Mouse (Mus musculus) bone marrow macrophage, adult 2 months (primary cell): ENCODE data around the gene Camk1d. TPM values are rescaled to one million over a fixed set of nuclear protein-coding genes. Genes with fewer than 3 reads are reported as not detected.
A peak's percentile ranks its signal among the peaks of the same experiment; 100 is the strongest.

Source experiments
- H3K27ac ChIP-seq: 2 replicates; pipeline ENCODE4 v1.5.1; 2012; ENCODE audit warnings: low read depth, low read length; ENCODE audit not compliant: insufficient read depth
- H3K4me1 ChIP-seq: 2 replicates; pipeline ENCODE4 v1.6.1; 2012; ENCODE audit warnings: low read length; ENCODE audit not compliant: control insufficient read depth, insufficient read depth
- H3K4me3 ChIP-seq: 2 replicates; pipeline ENCODE4 v1.5.1; 2012; ENCODE audit warnings: mild to moderate bottlenecking, low read length, moderate library complexity; ENCODE audit not compliant: insufficient read depth
- CTCF ChIP-seq: IDR thresholded peaks from 2 replicates; pipeline ENCODE4 v1.5.1; 2012; ENCODE audit warnings: low read depth, mild to moderate bottlenecking, low read length, moderate library complexity
- POLR2A ChIP-seq: IDR thresholded peaks from 2 replicates; pipeline ENCODE4 v1.6.1; 2012; ENCODE audit warnings: mild to moderate bottlenecking, low read depth, low read length, borderline replicate concordance
- polyA plus RNA-seq: library from polyadenylated mRNA; stranded (reverse); fragments of >200 nt; gene quantifications from 2 replicates; pipeline ENCODE4 v1.2.4, GENCODE M21; 2012; ENCODE audit not compliant: missing spikeins, insufficient read depth, insufficient read length

Camk1d gene
- polyA plus RNA-seq, 1 experiment = 62.0 TPM

DNA sequence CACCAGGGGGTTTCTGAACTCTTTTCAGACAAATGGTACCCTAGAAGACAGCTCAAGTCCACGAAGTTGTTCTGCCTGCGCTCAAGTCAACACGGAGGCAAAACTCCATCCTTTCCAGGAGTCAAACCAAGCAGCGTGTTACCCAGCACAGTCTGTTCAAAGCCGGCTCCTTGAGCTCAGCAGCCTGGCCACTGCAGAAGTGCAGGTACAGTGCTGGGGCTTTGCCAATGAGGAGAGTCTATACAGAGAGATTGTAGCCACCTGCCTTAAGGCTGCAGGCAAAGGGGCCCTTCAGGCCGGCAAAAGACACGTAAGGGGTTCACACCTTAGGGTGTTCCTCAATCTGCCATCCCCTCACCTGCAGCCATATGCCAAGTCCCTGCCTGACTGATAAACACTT, 2.1 kb downstream of the Camk1d start:
- peaks cover 40% of the 10 kb centered on the region for H3K4me1 ChIP-seq
- H3K4me3 ChIP-seq = no peak overlapping the region
- no peak overlapping the region for H3K27ac ChIP-seq
- TF ChIP-seq POLR2A (no peak), CTCF (no peak)

DNA sequence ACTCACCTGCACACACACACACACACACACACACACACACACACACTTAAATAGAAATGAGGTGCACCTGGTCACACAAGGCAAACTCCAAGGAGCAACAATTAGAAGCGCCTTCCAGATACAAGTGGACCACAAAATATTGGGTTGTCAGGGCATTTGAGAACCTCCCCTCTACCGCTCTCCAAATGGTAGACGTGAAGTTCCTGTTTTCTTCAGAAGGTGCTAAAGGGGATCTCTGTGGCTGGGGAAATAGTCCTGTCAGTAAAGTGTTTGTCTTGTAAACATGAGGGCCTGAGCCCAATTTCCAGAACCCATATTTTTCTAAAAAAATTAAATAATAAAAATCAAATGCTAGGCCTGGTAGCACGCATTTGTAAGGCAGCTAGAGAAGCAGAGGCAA, 4.4 kb downstream of the Camk1d start:
- no peak for TF ChIP-seq CTCF
- no peak for TF ChIP-seq POLR2A
- peaks cover 51% of the 10 kb centered on the region for H3K4me1 ChIP-seq
- H3K27ac ChIP-seq = no peak overlapping the region

DNA sequence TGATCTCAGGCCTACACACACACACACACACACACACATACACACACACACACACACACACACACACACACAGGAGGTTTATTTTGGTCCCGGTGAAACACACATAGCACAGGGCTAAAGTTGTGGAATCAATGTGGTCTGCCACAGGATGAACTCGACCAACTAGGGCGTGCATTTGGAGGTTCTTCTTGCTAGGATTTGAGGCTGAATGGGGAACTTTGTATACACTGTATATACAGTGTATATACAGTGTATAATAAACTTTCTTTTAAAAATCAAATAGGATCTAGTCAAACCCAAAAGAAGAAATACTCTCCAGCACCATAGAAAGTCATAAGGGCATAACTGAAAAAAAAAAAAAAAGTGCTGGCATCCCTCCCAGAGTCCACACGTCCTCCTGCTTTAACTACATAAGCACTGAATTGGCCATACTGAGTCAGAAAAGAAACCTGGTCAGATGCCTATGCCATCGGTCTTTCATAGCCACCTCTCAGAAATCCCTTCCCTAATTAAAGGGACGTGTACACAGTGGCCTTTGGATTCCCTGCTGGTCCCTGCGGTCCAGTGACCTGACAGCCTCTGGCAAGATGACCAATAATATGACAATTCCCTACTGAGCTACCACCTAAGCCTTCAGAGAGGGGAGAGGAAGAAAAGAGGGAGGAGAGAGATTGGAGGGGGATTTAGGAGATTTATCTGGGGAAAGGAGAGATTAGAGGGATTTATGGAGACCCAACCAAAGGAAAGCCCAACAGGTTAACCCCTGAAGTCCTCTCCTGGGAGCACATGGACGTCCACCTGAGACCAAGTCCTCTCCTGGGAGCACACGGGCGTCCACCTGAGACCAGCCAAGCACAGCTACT, 6.2 kb downstream of the Camk1d start:
- H3K4me1 ChIP-seq = peaks cover 67% of the 10 kb centered on the region
- no peak overlapping the region for H3K27ac ChIP-seq
- no peak overlapping the region for H3K4me3 ChIP-seq
- TF ChIP-seq POLR2A (no peak), CTCF (no peak)

More for the DNA sequence above, 4.4 kb downstream of the Camk1d start:
- no peak overlapping the region for H3K4me3 ChIP-seq

DNA sequence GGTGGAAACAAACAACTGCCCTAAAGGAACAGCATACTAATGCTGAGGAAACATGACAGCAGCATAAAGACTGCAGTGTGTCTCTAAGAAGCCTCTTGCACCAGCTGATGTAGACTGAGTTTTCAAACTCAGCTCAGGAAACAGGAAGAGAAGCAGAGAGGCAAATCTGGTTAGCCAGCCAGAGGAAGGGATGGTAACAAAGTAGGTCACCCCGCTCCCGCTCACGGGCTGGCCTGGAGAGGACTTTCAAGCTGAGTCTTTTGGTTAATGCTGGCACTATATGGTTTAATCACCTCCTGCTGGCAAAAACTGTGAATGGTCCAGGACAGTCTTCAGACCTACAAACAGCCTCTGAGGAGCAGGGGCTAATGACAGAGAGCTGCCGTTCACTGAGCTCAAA, 7.7 kb downstream of the Camk1d start:
- H3K4me1 ChIP-seq = peaks cover 62% of the 10 kb centered on the region
- H3K4me3 ChIP-seq = no peak overlapping the region
- H3K27ac ChIP-seq = 0 out of 2 replicates have a peak overlapping the region, but pooled peaks have one; percentile 10
- no peak for TF ChIP-seq POLR2A
- TF ChIP-seq CTCF = no peak

DNA sequence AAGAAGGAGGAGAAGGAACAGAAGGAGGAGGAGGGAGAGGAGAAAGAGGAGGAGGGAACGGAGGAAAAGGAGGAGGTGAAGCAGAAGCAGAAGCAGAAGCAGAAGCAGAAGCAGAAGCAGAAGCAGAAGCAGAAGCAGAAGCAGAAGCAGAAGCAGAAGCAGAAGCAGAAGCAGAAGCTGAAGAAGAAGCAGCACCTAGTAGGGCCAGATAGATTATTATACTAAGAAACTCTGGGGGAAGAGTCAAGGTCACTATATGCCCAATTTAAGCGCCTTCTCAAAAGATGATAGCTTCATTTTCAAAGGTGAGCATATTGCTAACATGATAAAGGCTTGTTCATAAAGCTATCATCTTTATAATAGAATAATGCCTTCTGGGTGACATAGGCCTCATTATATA, 11.9 kb downstream of the Camk1d start:
- peaks cover 50% of the 10 kb centered on the region for H3K4me1 ChIP-seq
- no peak overlapping the region for H3K4me3 ChIP-seq
- H3K27ac ChIP-seq = no peak overlapping the region
- no peak for TF ChIP-seq POLR2A
- no peak for TF ChIP-seq CTCF

DNA sequence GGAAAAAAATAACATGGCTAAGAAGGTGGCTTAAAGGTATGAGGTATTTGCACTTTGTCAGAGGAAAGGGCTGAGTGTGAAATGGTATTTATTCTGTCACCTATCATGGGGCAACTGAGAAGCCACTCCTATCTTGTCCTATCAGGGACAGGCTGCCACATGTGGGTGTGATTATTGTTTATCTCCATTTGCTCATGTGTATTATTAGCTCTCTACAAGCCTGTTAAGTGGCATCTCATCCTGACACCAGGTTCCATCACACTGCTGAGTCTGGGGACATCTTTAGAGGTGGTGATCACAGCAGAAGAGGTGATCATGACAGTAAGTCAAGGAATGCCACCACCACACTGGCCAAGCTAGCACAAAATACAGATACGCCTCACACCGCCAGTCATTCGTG, 13.4 kb downstream of the Camk1d start:
- no peak overlapping the region for H3K4me3 ChIP-seq
- no peak for TF ChIP-seq CTCF
- no peak for TF ChIP-seq POLR2A
- peaks cover 48% of the 10 kb centered on the region for H3K4me1 ChIP-seq
- H3K27ac ChIP-seq = no peak overlapping the region

DNA sequence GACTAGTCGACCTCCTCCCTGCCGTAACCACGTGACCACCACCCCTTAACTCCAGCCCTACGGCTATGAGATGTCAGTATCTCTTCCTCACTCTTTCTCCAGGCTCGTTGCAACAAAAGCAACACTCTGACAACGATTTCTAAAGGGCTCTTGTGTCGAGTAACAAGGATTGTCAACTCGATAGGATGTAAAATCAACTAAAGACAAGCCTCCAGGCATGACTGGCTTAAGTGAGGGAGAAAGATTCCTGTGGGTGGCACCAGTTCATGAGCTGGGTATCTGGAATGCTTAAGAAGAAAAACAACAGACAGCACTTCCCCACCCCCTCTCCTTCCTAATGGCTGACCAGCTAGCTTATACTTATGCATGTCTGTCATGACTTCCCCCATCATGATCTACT, 15.9 kb downstream of the Camk1d start:
- Histone ChIP-seq H3K27ac (0 out of 2 replicates have a peak overlapping the region, but pooled peaks have one; percentile 11), H3K4me1 (peaks cover 35% of the 10 kb centered on the region), H3K4me3 (no peak overlapping the region)
- TF ChIP-seq CTCF (no peak), POLR2A (no peak)

DNA sequence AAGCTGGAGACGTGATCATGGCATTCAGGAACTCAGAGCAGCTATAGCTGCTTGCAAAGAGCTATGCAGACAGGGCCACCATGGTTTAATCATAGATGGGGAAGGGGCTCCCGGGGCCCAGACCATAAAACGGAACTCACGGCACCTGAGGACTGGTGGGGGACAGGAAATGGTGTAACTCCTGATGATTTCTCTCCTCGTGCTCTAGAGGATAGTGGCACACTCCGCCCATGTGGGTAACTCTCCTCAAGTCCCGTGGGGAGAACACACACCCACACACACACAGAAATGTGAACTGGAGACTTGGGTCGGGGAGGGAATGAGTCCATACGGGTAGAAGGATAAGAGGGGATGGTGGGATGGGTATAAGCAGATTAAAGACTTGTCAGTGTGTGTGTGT, 20.2 kb downstream of the Camk1d start:
- TF ChIP-seq POLR2A (no peak), CTCF (no peak)
- no peak overlapping the region for H3K27ac ChIP-seq
- peaks cover 40% of the 10 kb centered on the region for H3K4me1 ChIP-seq
- no peak overlapping the region for H3K4me3 ChIP-seq

DNA sequence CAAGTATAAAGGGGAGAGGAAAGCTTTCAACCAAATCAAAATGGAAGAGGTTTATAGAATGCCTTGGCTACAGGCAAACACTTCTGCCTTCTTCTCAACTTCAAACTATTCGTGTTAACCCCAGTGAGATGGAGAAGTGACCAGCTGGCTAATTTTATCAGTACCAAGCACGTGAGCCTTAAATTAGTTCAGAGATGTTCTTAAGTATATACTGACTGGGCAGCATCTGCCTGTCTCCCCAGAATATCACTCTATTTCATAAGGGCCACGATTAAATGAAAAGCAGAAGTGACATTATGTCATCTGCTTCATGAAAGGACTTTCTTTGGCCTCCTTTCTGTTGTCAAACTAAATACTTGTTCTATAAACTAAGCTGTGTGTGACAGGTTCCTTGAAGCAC, 22.6 kb downstream of the Camk1d start:
- no peak overlapping the region for H3K4me3 ChIP-seq
- H3K27ac ChIP-seq = peak overlapping the region; percentile 54
- H3K4me1 ChIP-seq = peaks cover 24% of the 10 kb centered on the region
- TF ChIP-seq CTCF (no peak), POLR2A (no peak)

DNA sequence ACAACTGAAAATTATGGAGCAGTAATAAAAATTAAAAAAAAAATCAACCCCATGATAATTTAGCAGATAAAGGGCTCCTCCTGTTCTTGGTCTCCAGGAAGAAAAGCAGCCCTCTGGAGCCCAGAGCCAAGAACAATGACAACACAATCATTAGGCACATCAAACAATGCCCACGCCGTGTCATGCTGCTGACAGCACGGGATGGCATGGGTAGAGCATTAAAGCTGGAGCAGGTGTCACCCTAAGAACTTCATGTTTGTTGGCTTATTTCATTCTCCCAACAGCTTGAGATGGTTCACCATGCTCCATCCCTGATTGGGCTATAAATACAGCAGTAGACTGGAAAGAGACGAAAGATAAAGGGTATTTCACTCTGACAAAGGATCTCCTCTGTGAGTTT, 30.9 kb downstream of the Camk1d start:
- no peak overlapping the region for H3K4me3 ChIP-seq
- TF ChIP-seq CTCF (no peak), POLR2A (no peak)
- H3K27ac ChIP-seq = no peak overlapping the region

DNA sequence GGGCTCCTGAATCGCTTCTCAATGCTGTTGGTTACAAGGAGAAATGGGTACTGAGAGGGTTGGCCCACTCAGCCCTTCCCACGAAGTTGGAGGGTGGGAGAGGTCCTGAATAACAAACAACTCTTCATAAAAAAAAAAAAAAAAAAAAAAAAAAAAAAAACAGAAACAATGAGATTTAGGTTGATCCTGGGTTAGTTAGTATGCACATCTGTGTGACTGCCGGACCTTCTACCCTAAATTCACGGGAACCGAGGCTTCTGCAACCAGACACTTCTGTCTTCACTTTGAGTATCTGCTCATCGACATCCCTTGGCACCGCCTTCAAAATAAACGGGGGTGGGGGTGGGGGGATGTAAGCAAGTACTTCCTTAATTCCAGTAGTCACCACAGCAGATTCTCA, 32.4 kb downstream of the Camk1d start:
- no peak for TF ChIP-seq POLR2A
- TF ChIP-seq CTCF = no peak
- Histone ChIP-seq H3K4me1 (peaks cover 4% of the 10 kb centered on the region), H3K4me3 (no peak overlapping the region), H3K27ac (no peak overlapping the region)

More for the DNA sequence above, 30.9 kb downstream of the Camk1d start:
- H3K4me1 ChIP-seq = peaks cover 4% of the 10 kb centered on the region
